Mouse (Mus musculus) kidney, postnatal 25 days (tissue): ENCODE results near the gene Rerg.

Experiments
- DNase-seq, 2 experiments: peaks; one replicate each; pipeline ENCODE4 v3.0.0; 2021; ENCODE audit warnings: mixed read lengths in 2 of 2

The Rerg gene

GRCm38 (mm10) chr6:137126224-137126623, 44.1 kb downstream of the Rerg start:
- no peak for DNase-seq

- no peak for DNase-seq
Measured at GRCm38 (mm10) chr6:137125433-137125832, 44.9 kb downstream of the Rerg start.

GRCm38 (mm10) chr6:137125006-137125405, 45.3 kb downstream of the Rerg start:
- no peak for DNase-seq

GRCm38 (mm10) chr6:137116849-137117473, 53.3 kb downstream of the Rerg start:
- DNase-seq: no peak

GRCm38 (mm10) chr6:137114859-137115258, 55.4 kb downstream of the Rerg start:
- DNase-seq: no peak

- DNase-seq: no peak
Measured at GRCm38 (mm10) chr6:137111266-137111813, 59.0 kb downstream of the Rerg start.

- no peak for DNase-seq
Measured at GRCm38 (mm10) chr6:137110778-137111174, 59.5 kb downstream of the Rerg start.

GRCm38 (mm10) chr6:137109811-137110777, 60.2 kb downstream of the Rerg start:
- no peak for DNase-seq

GRCm38 (mm10) chr6:137105285-137105684, 65.0 kb downstream of the Rerg start:
- DNase-seq: no peak

- DNase-seq: no peak
Measured at GRCm38 (mm10) chr6:137102662-137103179, 67.6 kb downstream of the Rerg start.

GRCm38 (mm10) chr6:137101886-137102661, 68.2 kb downstream of the Rerg start:
- DNase-seq: no peak

- DNase-seq: no peak
Measured at GRCm38 (mm10) chr6:137100259-137100658, 70.0 kb downstream of the Rerg start.

- peak in 1 of 2 experiments; percentile 62 for DNase-seq
Measured at GRCm38 (mm10) chr6:137098232-137099191, 71.8 kb downstream of the Rerg start.

GRCm38 (mm10) chr6:137094475-137094874, 75.8 kb downstream of the Rerg start:
- no peak for DNase-seq

- DNase-seq: no peak
Measured at GRCm38 (mm10) chr6:137088469-137088868, 81.8 kb downstream of the Rerg start.

GRCm38 (mm10) chr6:137087956-137088355, 82.3 kb downstream of the Rerg start:
- no peak for DNase-seq

GRCm38 (mm10) chr6:137087470-137087869, 82.8 kb downstream of the Rerg start:
- no peak for DNase-seq

GRCm38 (mm10) chr6:137079701-137080100, 90.6 kb downstream of the Rerg start:
- no peak for DNase-seq

GRCm38 (mm10) chr6:137076731-137077130, 93.6 kb downstream of the Rerg start:
- DNase-seq: no peak

- DNase-seq: no peak
Measured at GRCm38 (mm10) chr6:137076225-137076624, 94.1 kb downstream of the Rerg start.

GRCm38 (mm10) chr6:137072256-137072655, 98.0 kb downstream of the Rerg start:
- no peak for DNase-seq
